18 mouse cellular contexts compared by ENCODE assay signal in the genomic region with DNA sequence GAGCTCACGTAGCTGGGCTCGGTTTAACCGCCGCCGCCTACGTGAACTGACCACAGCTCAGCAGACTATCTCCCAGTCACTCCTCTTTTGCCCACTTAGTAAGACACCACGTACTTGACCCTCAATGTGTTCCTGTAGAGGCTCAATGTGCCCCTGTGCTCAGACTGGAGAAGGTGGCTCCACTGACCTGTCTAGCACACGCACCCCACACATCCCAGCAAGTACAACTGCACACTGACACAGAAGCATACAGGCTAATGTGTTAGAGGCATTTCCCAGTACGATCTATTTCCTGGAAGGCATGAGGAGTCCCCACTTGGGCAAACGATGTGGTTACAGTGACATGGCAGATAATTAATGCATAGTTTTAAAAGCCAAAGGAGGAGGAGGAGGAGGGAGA. TPM values are rescaled to one million over a fixed set of nuclear protein-coding genes. Genes with fewer than 3 reads are reported as not detected.
DNase-seq lines count a peak whose midpoint lies in the region; ATAC-seq and TF ChIP-seq lines count a peak whose summit lies in the region.
"Had no signal": no experiment of that assay in that cellular context is flagged by ENCODE, and none has a peak within 500 bp of the region (broad histone marks: within the 10 kb centered on the region; RNA-seq: fewer than 3 reads in every experiment).

No protein-coding gene starts in this region.

- H3K36me3 ChIP-seq in heart, embryonic 10.5 days, result peaks cover 2% of the 10 kb centered on the region; the same call in 1 of the 2 replicates
- peaks cover 11% of the 10 kb centered on the region; the same call in 1 of the 2 replicates for H3K36me3 ChIP-seq in lung, embryonic 15.5 days
- H3K36me3 ChIP-seq in stomach, embryonic 16.5 days (ENCODE audit: control insufficient read depth, insufficient read depth, low read length), result peaks cover 4% of the 10 kb centered on the region; the same call in 1 of the 2 replicates
- H3K36me3 ChIP-seq: forebrain, embryonic 12.5 days had no signal

- H3K9me3 ChIP-seq in heart, embryonic 10.5 days, result no peaks in the 10 kb centered on the region
- H3K9me3 ChIP-seq in lung, embryonic 15.5 days, result no peaks in the 10 kb centered on the region
- H3K9me3 ChIP-seq in stomach, embryonic 16.5 days (replicated peaks; ENCODE audit: control insufficient read depth, low read length), result no peaks in the 10 kb centered on the region
- H3K9me3 ChIP-seq: forebrain, embryonic 12.5 days; heart, embryonic 12.5 days; liver, embryonic 13.5 days had no signal

- peak overlapping the region; percentile 28 for H3K4me2 ChIP-seq in lung, embryonic 15.5 days
- H3K4me2 ChIP-seq in stomach, embryonic 16.5 days (ENCODE audit: low read depth, low read length), result peak overlapping the region; percentile 38
- H3K4me2 ChIP-seq: forebrain, embryonic 12.5 days; heart, embryonic 12.5 days; liver, embryonic 13.5 days had no signal

- no peak overlapping the region for H3K9ac ChIP-seq in lung, embryonic 15.5 days
- peak overlapping the region; percentile 55 for H3K9ac ChIP-seq in stomach, embryonic 16.5 days (ENCODE audit: low read length)
- H3K9ac ChIP-seq: forebrain, embryonic 12.5 days; heart, embryonic 12.5 days; liver, embryonic 13.5 days had no signal

- no peak for TF ChIP-seq CTCF in embryonic fibroblast, embryonic 13.5 days (IDR thresholded peaks at IDR 0.05; ENCODE audit: borderline replicate concordance, insufficient read depth, low read length)

- no peaks in the 10 kb centered on the region for H3K27me3 ChIP-seq in heart, embryonic 10.5 days (ENCODE audit: insufficient read depth, poor library complexity, severe bottlenecking)
- no peaks in the 10 kb centered on the region for H3K27me3 ChIP-seq in lung, embryonic 15.5 days
- H3K27me3 ChIP-seq in stomach, embryonic 16.5 days (ENCODE audit: control insufficient read depth, insufficient read depth, low read length), result no peaks in the 10 kb centered on the region
- H3K27me3 ChIP-seq: forebrain, embryonic 12.5 days; heart, embryonic 12.5 days; liver, embryonic 13.5 days had no signal

- WGBS in heart, embryonic 10.5 days, result 73% methylated on average over 10 of the region's 10 CpGs
- WGBS in lung, embryonic 15.5 days, result 68% methylated on average over 10 of the region's 10 CpGs
- 68% methylated on average over 10 of the region's 10 CpGs for WGBS in stomach, embryonic 16.5 days

- peak; percentile 29; the same call in 1 of the 2 replicates for ATAC-seq in lung, embryonic 15.5 days (ENCODE audit: borderline replicate concordance, extremely low read depth, low FRiP score, low TSS enrichment)
- peak; percentile 74; the same call in 1 of the 2 replicates for ATAC-seq in stomach, embryonic 16.5 days (ENCODE audit: insufficient read depth, low FRiP score)
- ATAC-seq: inflammation-experienced regulatory T-cells, adult 6 months had no signal

- no peak for DNase-seq in heart, embryonic 10.5 days (ENCODE audit: low spot score)
- DNase-seq in heart, postnatal 25 days (ENCODE audit: low spot score), result no peak
- DNase-seq in lung, postnatal 25 days (ENCODE audit: low spot score), result no peak
- no peak for DNase-seq in urinary bladder, postnatal 4 days (ENCODE audit: low spot score in 2 of 2)
- DNase-seq in adrenal gland, postnatal 14 days, result no peak
- DNase-seq: adrenal gland, postnatal 25 days; cerebellum, adult 8-10 months; gastrocnemius, postnatal 36 days; left cerebral cortex, postnatal 4 days; liver, embryonic 13.5 days; thymus, adult 2 months had no signal

- intact Hi-C loops in heart, postnatal 25 days (cut with DNase I), result no loop called here

- H3K27ac ChIP-seq in heart, embryonic 10.5 days, result 0 out of 2 replicates have a peak overlapping the region, but pooled peaks have one; percentile 2
- H3K27ac ChIP-seq in lung, embryonic 15.5 days, result peak overlapping the region; percentile 85
- peak overlapping the region; percentile 50; the same call in 1 of the 2 replicates for H3K27ac ChIP-seq in embryonic fibroblast, embryonic 13.5 days (ENCODE audit: insufficient read depth, low read length)
- peak overlapping the region; percentile 86 for H3K27ac ChIP-seq in stomach, embryonic 16.5 days (ENCODE audit: low read length)
- H3K27ac ChIP-seq: forebrain, embryonic 12.5 days; liver, embryonic 13.5 days had no signal

- H3K4me3 ChIP-seq in heart, embryonic 10.5 days, result no peak overlapping the region
- no peak overlapping the region for H3K4me3 ChIP-seq in lung, embryonic 15.5 days
- H3K4me3 ChIP-seq in embryonic fibroblast, embryonic 13.5 days (ENCODE audit: insufficient read depth, low read length), result no peak overlapping the region
- H3K4me3 ChIP-seq in stomach, embryonic 16.5 days (replicated peaks; ENCODE audit: low read length), result no peak overlapping the region
- H3K4me3 ChIP-seq: forebrain, embryonic 12.5 days; heart, embryonic 12.5 days; liver, embryonic 13.5 days had no signal

- H3K4me1 ChIP-seq in heart, embryonic 10.5 days, result peaks cover 12% of the 10 kb centered on the region
- peaks cover 6% of the 10 kb centered on the region; the same call in 1 of the 2 replicates for H3K4me1 ChIP-seq in lung, embryonic 15.5 days
- H3K4me1 ChIP-seq in embryonic fibroblast, embryonic 13.5 days (ENCODE audit: control insufficient read depth, insufficient read depth, low read length), result peaks cover 15% of the 10 kb centered on the region
- peaks cover 10% of the 10 kb centered on the region; the same call in 1 of the 2 replicates for H3K4me1 ChIP-seq in stomach, embryonic 16.5 days (ENCODE audit: control insufficient read depth, insufficient read depth, low read length)
- H3K4me1 ChIP-seq: forebrain, embryonic 12.5 days; liver, embryonic 13.5 days had no signal

- TF ChIP-seq POLR2A in embryonic fibroblast, embryonic 13.5 days (IDR thresholded peaks at IDR 0.05; ENCODE audit: low read depth, low read length), result no peak

RNA-seq across cellular contexts. Expression of a gene that starts 10.9 kb away (rescaled TPM):
- polyA plus RNA-seq in heart, embryonic 10.5 days (2016; fragmentation: Nextera tagmentation; extraction: Ambion mirVana), result not detected in 2 replicates
- not detected for total RNA-seq in heart, postnatal 25 days (2021)
- polyA plus RNA-seq in lung, embryonic 15.5 days (2015; fragmentation: Nextera tagmentation; extraction: Ambion mirVana), result not detected in 2 replicates
- polyA plus RNA-seq in embryonic fibroblast, embryonic 13.5 days (2011; ENCODE audit: insufficient read length, low read depth, missing spikeins), result not detected in 2 replicates
- not detected in 2 replicates for polyA plus RNA-seq in stomach, embryonic 16.5 days (2015; fragmentation: Nextera tagmentation; extraction: Ambion mirVana)
- total RNA-seq in adrenal gland, postnatal 14 days (2021), result not detected in 2 replicates
- total RNA-seq: adrenal gland, postnatal 25 days; gastrocnemius, postnatal 36 days; hematopoietic stem cell, adult 5-6 weeks; left cerebral cortex, postnatal 4 days had no signal
- polyA plus RNA-seq: forebrain, embryonic 12.5 days; heart, embryonic 12.5 days; inflammation-experienced regulatory T-cells, adult 6 months; liver, embryonic 13.5 days; thymus, adult 2 months had no signal

RNA-seq across cellular contexts. Expression of a gene that starts 11.6 kb away (rescaled TPM):
- 9.9 and 12.3 TPM in 2 replicates for polyA plus RNA-seq in heart, embryonic 10.5 days (2016; fragmentation: Nextera tagmentation; extraction: Ambion mirVana)
- 10 to 100 TPM in 1 of 2 experiments, 1 to 10 TPM in 1; 9.9 to 10.5 TPM for total RNA-seq in heart, postnatal 25 days (2021)
- 23.2 and 26.0 TPM in 2 replicates for polyA plus RNA-seq in lung, embryonic 15.5 days (2015; fragmentation: Nextera tagmentation; extraction: Ambion mirVana)
- polyA plus RNA-seq in embryonic fibroblast, embryonic 13.5 days (2011; ENCODE audit: insufficient read length, low read depth, missing spikeins), result 31.0 and 39.9 TPM in 2 replicates
- 19.5 and 21.4 TPM in 2 replicates for polyA plus RNA-seq in stomach, embryonic 16.5 days (2015; fragmentation: Nextera tagmentation; extraction: Ambion mirVana)
- 12.2 and 14.6 TPM in 2 replicates for total RNA-seq in adrenal gland, postnatal 14 days (2021)

RNA-seq across cellular contexts. Expression of a gene that starts 50.8 kb away (rescaled TPM):
- 0.95 and 1.6 TPM in 2 replicates for polyA plus RNA-seq in heart, embryonic 10.5 days (2016; fragmentation: Nextera tagmentation; extraction: Ambion mirVana)
- total RNA-seq in heart, postnatal 25 days (2021), result 1 to 10 TPM in 1 of 2 experiments, under 1 TPM in 1; 0.87 to 1.2 TPM
- polyA plus RNA-seq in lung, embryonic 15.5 days (2015; fragmentation: Nextera tagmentation; extraction: Ambion mirVana), result 1.3 TPM in 2 replicates
- polyA plus RNA-seq in embryonic fibroblast, embryonic 13.5 days (2011; ENCODE audit: insufficient read length, low read depth, missing spikeins), result 3.5 and 4.2 TPM in 2 replicates
- polyA plus RNA-seq in stomach, embryonic 16.5 days (2015; fragmentation: Nextera tagmentation; extraction: Ambion mirVana), result 12.9 and 14.5 TPM in 2 replicates
- 10.9 and 12.6 TPM in 2 replicates for total RNA-seq in adrenal gland, postnatal 14 days (2021)
- total RNA-seq: hematopoietic stem cell, adult 5-6 weeks had no signal

Comparison
In these comparisons a context has a peak if more than half of its experiments do, and no peak if none do; other contexts are left out.
1. H3K27ac ChIP-seq: peak in every context shown above with its lines; median percentile 86 in stomach, embryonic 16.5 days; 85 in lung, embryonic 15.5 days; 50 in embryonic fibroblast, embryonic 13.5 days; 2 in heart, embryonic 10.5 days.